Mouse (Mus musculus): ENCODE data around the gene Dirc2. TPM values are rescaled to one million over a fixed set of nuclear protein-coding genes. Genes with fewer than 3 reads are reported as not detected.

Gene Dirc2
- polyA plus RNA-seq, 1 experiment from 2014 or later = 6.2 TPM

- Histone ChIP-seq H3K4me3 (ENCODE audit: low read depth, low read length) (no peak overlapping the region), H3K4me2 (ENCODE audit: low read depth, low read length) (no peak overlapping the region), H3K36me3 (replicated peaks; ENCODE audit: insufficient read depth, low read length) (peaks cover 5% of the 10 kb centered on the region; the same call in 1 of the 2 replicates), H3K9ac (replicated peaks) (no peak overlapping the region), H3K9me3 (ENCODE audit: low read length) (no peaks in the 10 kb centered on the region), H3K27me3 (ENCODE audit: insufficient read depth, low read length) (no peaks in the 10 kb centered on the region), H3K27ac (ENCODE audit: low read depth) (no peak overlapping the region), H3K4me1 (ENCODE audit: insufficient read depth) (peaks cover 2% of the 10 kb centered on the region; the same call in 1 of the 2 replicates)
- no peak for DNase-seq
- TF ChIP-seq EP300 (IDR thresholded peaks at IDR 0.05; ENCODE audit: low read depth) = no peak
- no peak for TF ChIP-seq CTCF (IDR thresholded peaks at IDR 0.05; ENCODE audit: low read depth)
- ATAC-seq = no peak
- WGBS (ENCODE audit: insufficient replicate concordance) = 14% methylated on average over 1 of the region's 1 CpGs
Measured at GRCm38 (mm10) chr16:35739548-35739947, 29.6 kb downstream of the Dirc2 start.

- no peak overlapping the region for H3K27ac ChIP-seq (ENCODE audit: low read depth)
- peaks cover 2% of the 10 kb centered on the region; the same call in 1 of the 2 replicates for H3K4me1 ChIP-seq (ENCODE audit: insufficient read depth)
- H3K9me3 ChIP-seq (ENCODE audit: low read length) = no peaks in the 10 kb centered on the region
- H3K27me3 ChIP-seq (ENCODE audit: insufficient read depth, low read length) = no peaks in the 10 kb centered on the region
- ATAC-seq = no peak
- WGBS (ENCODE audit: insufficient replicate concordance) = 85% methylated on average over 7 of the region's 7 CpGs
- no peak overlapping the region for H3K4me3 ChIP-seq (ENCODE audit: low read depth, low read length)
- no peak overlapping the region for H3K9ac ChIP-seq (replicated peaks)
- peaks cover 8% of the 10 kb centered on the region; the same call in 1 of the 2 replicates for H3K36me3 ChIP-seq (replicated peaks; ENCODE audit: insufficient read depth, low read length)
- no peak for DNase-seq
- no peak overlapping the region for H3K4me2 ChIP-seq (ENCODE audit: low read depth, low read length)
- no peak for TF ChIP-seq CTCF (IDR thresholded peaks at IDR 0.05; ENCODE audit: low read depth)
- TF ChIP-seq EP300 (IDR thresholded peaks at IDR 0.05; ENCODE audit: low read depth) = no peak
Measured at GRCm38 (mm10) chr16:35738096-35738767, 30.9 kb downstream of the Dirc2 start.

GRCm38 (mm10) chr16:35734038-35734437 lies 35.1 kb downstream of the Dirc2 start:
- Histone ChIP-seq H3K4me2 (ENCODE audit: low read depth, low read length) (no peak overlapping the region), H3K4me1 (ENCODE audit: insufficient read depth) (no peaks in the 10 kb centered on the region), H3K9me3 (ENCODE audit: low read length) (no peaks in the 10 kb centered on the region), H3K36me3 (replicated peaks; ENCODE audit: insufficient read depth, low read length) (peaks cover 10% of the 10 kb centered on the region; the same call in 1 of the 2 replicates), H3K4me3 (ENCODE audit: low read depth, low read length) (no peak overlapping the region), H3K27me3 (ENCODE audit: insufficient read depth, low read length) (no peaks in the 10 kb centered on the region), H3K27ac (ENCODE audit: low read depth) (no peak overlapping the region), H3K9ac (replicated peaks) (no peak overlapping the region)
- DNase-seq (peak; percentile 86), ATAC-seq (peak; percentile 72; the same call in 1 of the 2 replicates)
- no peak for TF ChIP-seq EP300 (IDR thresholded peaks at IDR 0.05; ENCODE audit: low read depth)
- TF ChIP-seq CTCF (IDR thresholded peaks at IDR 0.05; ENCODE audit: low read depth) = peak; percentile 98
- 15% methylated on average over 6 of the region's 6 CpGs for WGBS (ENCODE audit: insufficient replicate concordance)

GRCm38 (mm10) chr16:35732096-35732495 lies 37.1 kb downstream of the Dirc2 start:
- Histone ChIP-seq H3K9me3 (ENCODE audit: low read length) (no peaks in the 10 kb centered on the region), H3K4me2 (ENCODE audit: low read depth, low read length) (no peak overlapping the region), H3K9ac (replicated peaks) (no peak overlapping the region), H3K4me1 (ENCODE audit: insufficient read depth) (no peaks in the 10 kb centered on the region), H3K4me3 (ENCODE audit: low read depth, low read length) (no peak overlapping the region), H3K27ac (ENCODE audit: low read depth) (no peak overlapping the region), H3K27me3 (ENCODE audit: insufficient read depth, low read length) (no peaks in the 10 kb centered on the region), H3K36me3 (replicated peaks; ENCODE audit: insufficient read depth, low read length) (peaks cover 13% of the 10 kb centered on the region; the same call in 1 of the 2 replicates)
- DNase-seq (no peak), ATAC-seq (no peak)
- WGBS (ENCODE audit: insufficient replicate concordance) = 88% methylated on average over 7 of the region's 7 CpGs
- TF ChIP-seq EP300 (IDR thresholded peaks at IDR 0.05; ENCODE audit: low read depth) (no peak), CTCF (IDR thresholded peaks at IDR 0.05; ENCODE audit: low read depth) (no peak)

- TF ChIP-seq CTCF (IDR thresholded peaks at IDR 0.05; ENCODE audit: low read depth) (no peak), EP300 (IDR thresholded peaks at IDR 0.05; ENCODE audit: low read depth) (no peak)
- DNase-seq (no peak), ATAC-seq (no peak)
- H3K27ac ChIP-seq (ENCODE audit: low read depth) = no peak overlapping the region
- H3K36me3 ChIP-seq (replicated peaks; ENCODE audit: insufficient read depth, low read length) = peaks cover 16% of the 10 kb centered on the region; the same call in 1 of the 2 replicates
- no peaks in the 10 kb centered on the region for H3K9me3 ChIP-seq (ENCODE audit: low read length)
- H3K4me1 ChIP-seq (ENCODE audit: insufficient read depth) = no peaks in the 10 kb centered on the region
- 85% methylated on average over 8 of the region's 8 CpGs for WGBS (ENCODE audit: insufficient replicate concordance)
- H3K9ac ChIP-seq (replicated peaks) = no peak overlapping the region
- H3K27me3 ChIP-seq (ENCODE audit: insufficient read depth, low read length) = no peaks in the 10 kb centered on the region
- no peak overlapping the region for H3K4me3 ChIP-seq (ENCODE audit: low read depth, low read length)
- no peak overlapping the region for H3K4me2 ChIP-seq (ENCODE audit: low read depth, low read length)
Measured at GRCm38 (mm10) chr16:35729151-35729738, 39.9 kb downstream of the Dirc2 start.

- Histone ChIP-seq H3K4me2 (ENCODE audit: low read depth, low read length) (no peak overlapping the region), H3K36me3 (replicated peaks; ENCODE audit: insufficient read depth, low read length) (peaks cover 13% of the 10 kb centered on the region; the same call in 1 of the 2 replicates), H3K9ac (replicated peaks) (no peak overlapping the region), H3K9me3 (ENCODE audit: low read length) (no peaks in the 10 kb centered on the region), H3K4me3 (ENCODE audit: low read depth, low read length) (no peak overlapping the region), H3K27ac (ENCODE audit: low read depth) (no peak overlapping the region), H3K27me3 (ENCODE audit: insufficient read depth, low read length) (no peaks in the 10 kb centered on the region), H3K4me1 (ENCODE audit: insufficient read depth) (no peaks in the 10 kb centered on the region)
- 88% methylated on average over 2 of the region's 2 CpGs for WGBS (ENCODE audit: insufficient replicate concordance)
- DNase-seq (no peak), ATAC-seq (no peak)
- no peak for TF ChIP-seq EP300 (IDR thresholded peaks at IDR 0.05; ENCODE audit: low read depth)
- no peak for TF ChIP-seq CTCF (IDR thresholded peaks at IDR 0.05; ENCODE audit: low read depth)
Measured at GRCm38 (mm10) chr16:35726601-35727000, 42.6 kb downstream of the Dirc2 start.

All from liver, postnatal 0 days (tissue).